Mouse (Mus musculus) cerebellum, adult 2 months (tissue): Measurements from ENCODE around the gene Socs5. TPM values are rescaled to one million over a fixed set of nuclear protein-coding genes. Genes with fewer than 3 reads are reported as not detected.

Experiments
- DNase-seq, 2 experiments: peaks; one replicate each; pipeline ENCODE4 v3.0.0; 2021
- H3K27ac ChIP-seq: fragments of 200-500 bp; 2 replicates; pipeline ENCODE4 v1.5.1; 2012; ENCODE audit warnings: low read length, control low read depth, inconsistent platforms; ENCODE audit not compliant: insufficient read depth
- H3K27me3 ChIP-seq: fragments of 200-500 bp; 2 replicates; pipeline ENCODE4 v1.6.1; 2012; ENCODE audit warnings: inconsistent platforms, mild to moderate bottlenecking, low read length, moderate library complexity; ENCODE audit not compliant: control insufficient read depth, insufficient read depth
- H3K4me1 ChIP-seq: fragments of 200-500 bp; 2 replicates; pipeline ENCODE4 v1.6.1; 2011; ENCODE audit warnings: low read length; ENCODE audit not compliant: control insufficient read depth, insufficient read depth
- H3K4me3 ChIP-seq: fragments of 200-500 bp; replicated peaks from 2 replicates; pipeline ENCODE3; 2011; ENCODE audit warnings: mild to moderate bottlenecking, low read depth, low read length, control low read depth; ENCODE audit not compliant: insufficient read depth
- CTCF ChIP-seq: fragments of 200-500 bp; IDR thresholded peaks from 2 replicates; pipeline ENCODE4 v1.5.1; 2011; ENCODE audit warnings: low read depth, mild to moderate bottlenecking, control low read depth, low read length, moderate library complexity, borderline replicate concordance; ENCODE audit not compliant: insufficient read depth
- POLR2A ChIP-seq: fragments of 200-500 bp; IDR thresholded peaks from 2 replicates; pipeline ENCODE4 v1.6.1; 2011; ENCODE audit warnings: low read length, control low read depth, borderline replicate concordance; ENCODE audit not compliant: insufficient read depth
- whole genome bisulfite sequencing: fragments of 180-500 bp; shearing (Covaris S2); methylation state at CpG from one replicate; pipeline ENCODE4 v1.1.7; 2018; 5-methylcytosine and 5-hydroxymethylcytosine counted together
- polyA plus RNA-seq: library from polyadenylated mRNA; depleted of rRNA; stranded (reverse); fragments of >200 nt; gene quantifications from 2 replicates; pipeline ENCODE4 v1.2.3, GENCODE M21; 2012

Gene Socs5
- polyA plus RNA-seq, 1 experiment = 57.6 TPM

- TF ChIP-seq POLR2A = no peak
- TF ChIP-seq CTCF = no peak
- no peak for DNase-seq
- Histone ChIP-seq H3K4me3 (no peak overlapping the region), H3K27ac (no peak overlapping the region), H3K4me1 (no peaks in the 10 kb centered on the region), H3K27me3 (no peaks in the 10 kb centered on the region)
- WGBS = 87% methylated on average over 7 of the region's 7 CpGs
These were observed 26.8 kb upstream of the Socs5 start for GRCm38 (mm10) chr17:87080724-87081123.

- Histone ChIP-seq H3K4me1 (no peaks in the 10 kb centered on the region), H3K27ac (no peak overlapping the region), H3K4me3 (no peak overlapping the region), H3K27me3 (no peaks in the 10 kb centered on the region)
- WGBS = 78% methylated on average over 4 of the region's 4 CpGs
- DNase-seq = no peak
- TF ChIP-seq CTCF = no peak
- no peak for TF ChIP-seq POLR2A
These were observed 24.9 kb upstream of the Socs5 start for GRCm38 (mm10) chr17:87082547-87082946.

- Histone ChIP-seq H3K4me3 (no peak overlapping the region), H3K27me3 (no peaks in the 10 kb centered on the region), H3K4me1 (no peaks in the 10 kb centered on the region), H3K27ac (no peak overlapping the region)
- DNase-seq = no peak
- TF ChIP-seq CTCF (no peak), POLR2A (no peak)
- WGBS = 89% methylated on average over 5 of the region's 5 CpGs
These were observed 23.8 kb upstream of the Socs5 start for GRCm38 (mm10) chr17:87083671-87084070.

GRCm38 (mm10) chr17:87085726-87086125 lies 21.8 kb upstream of the Socs5 start:
- H3K4me3 ChIP-seq = no peak overlapping the region

GRCm38 (mm10) chr17:87089296-87089695 lies 18.2 kb upstream of the Socs5 start:
- Histone ChIP-seq H3K4me3 (no peak overlapping the region), H3K4me1 (no peaks in the 10 kb centered on the region), H3K27ac (no peak overlapping the region), H3K27me3 (no peaks in the 10 kb centered on the region)
- 73% methylated on average over 7 of the region's 7 CpGs for WGBS
- no peak for DNase-seq
- TF ChIP-seq CTCF = no peak
- no peak for TF ChIP-seq POLR2A

More at GRCm38 (mm10) chr17:87085726-87086125, 21.8 kb upstream of the Socs5 start:
- Histone ChIP-seq H3K27me3 (no peaks in the 10 kb centered on the region), H3K27ac (no peak overlapping the region), H3K4me1 (no peaks in the 10 kb centered on the region)
- WGBS = 72% methylated on average over 6 of the region's 6 CpGs
- DNase-seq = no peak
- TF ChIP-seq POLR2A (no peak), CTCF (no peak)

- no peak overlapping the region for H3K27ac ChIP-seq
- H3K4me1 ChIP-seq = no peaks in the 10 kb centered on the region
- no peak for DNase-seq
- 70% methylated on average over 5 of the region's 5 CpGs for WGBS
- no peak for TF ChIP-seq CTCF
- TF ChIP-seq POLR2A = no peak
- H3K27me3 ChIP-seq = no peaks in the 10 kb centered on the region
- H3K4me3 ChIP-seq = no peak overlapping the region
These were observed 14.4 kb upstream of the Socs5 start for GRCm38 (mm10) chr17:87093061-87093460.

- H3K4me3 ChIP-seq = no peak overlapping the region
- H3K27ac ChIP-seq = no peak overlapping the region
- H3K4me1 ChIP-seq = no peaks in the 10 kb centered on the region
- no peak for DNase-seq
- WGBS = 71% methylated on average over 2 of the region's 2 CpGs
- H3K27me3 ChIP-seq = no peaks in the 10 kb centered on the region
- no peak for TF ChIP-seq POLR2A
- TF ChIP-seq CTCF = no peak
These were observed 10.5 kb upstream of the Socs5 start for GRCm38 (mm10) chr17:87096951-87097350.

- no peak for TF ChIP-seq CTCF
- no peak for TF ChIP-seq POLR2A
- no peaks in the 10 kb centered on the region for H3K27me3 ChIP-seq
- H3K27ac ChIP-seq = no peak overlapping the region
- WGBS = 66% methylated on average over 5 of the region's 5 CpGs
- no peaks in the 10 kb centered on the region for H3K4me1 ChIP-seq
- DNase-seq = no peak
- no peak overlapping the region for H3K4me3 ChIP-seq
These were observed 9.9 kb upstream of the Socs5 start for GRCm38 (mm10) chr17:87097576-87097975.

- no peak overlapping the region for H3K4me3 ChIP-seq
- TF ChIP-seq POLR2A = no peak
- TF ChIP-seq CTCF = no peak
- peaks cover 5% of the 10 kb centered on the region; the same call in 1 of the 2 replicates for H3K4me1 ChIP-seq
- no peak for DNase-seq
- H3K27ac ChIP-seq = no peak overlapping the region
- H3K27me3 ChIP-seq = no peaks in the 10 kb centered on the region
- WGBS = 60% methylated on average over 4 of the region's 4 CpGs
These were observed 6.5 kb upstream of the Socs5 start for GRCm38 (mm10) chr17:87100947-87101346.
